Mouse (Mus musculus): ENCODE measurements at regions not wholly inside any gene's neighbourhood (a gene's known extent, or its start where the extent isn't known, plus 50 kb on each side); places are given as distances from the start of the nearest gene placed in this dataset.
"Not testable (repeated sequence)": the region's sequence is repeated elsewhere in the genome, so short reads cannot be mapped to it uniquely, and the experiment has no call there.

DNA sequence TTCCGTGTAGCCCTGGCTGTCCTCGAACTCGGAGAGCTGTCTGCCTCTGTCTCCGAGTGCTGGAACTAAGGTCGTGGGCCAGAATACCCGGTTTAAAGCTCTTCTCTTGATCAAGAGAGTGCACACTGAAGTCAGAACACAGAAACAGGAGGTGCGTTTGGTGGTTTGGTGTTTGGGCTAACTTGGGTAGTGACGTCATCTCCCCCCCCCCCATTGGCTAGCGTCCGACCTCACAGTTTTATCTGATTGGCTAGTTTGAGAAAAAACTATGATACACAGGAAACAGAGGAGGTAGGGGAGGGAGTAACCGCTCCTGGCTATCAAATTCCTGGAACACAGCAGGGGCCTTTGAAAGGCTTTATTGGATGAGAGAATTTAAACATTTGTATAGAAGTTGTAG is 60.2 kb upstream of the Pim1 start:
- DNase-seq = no peak

DNA sequence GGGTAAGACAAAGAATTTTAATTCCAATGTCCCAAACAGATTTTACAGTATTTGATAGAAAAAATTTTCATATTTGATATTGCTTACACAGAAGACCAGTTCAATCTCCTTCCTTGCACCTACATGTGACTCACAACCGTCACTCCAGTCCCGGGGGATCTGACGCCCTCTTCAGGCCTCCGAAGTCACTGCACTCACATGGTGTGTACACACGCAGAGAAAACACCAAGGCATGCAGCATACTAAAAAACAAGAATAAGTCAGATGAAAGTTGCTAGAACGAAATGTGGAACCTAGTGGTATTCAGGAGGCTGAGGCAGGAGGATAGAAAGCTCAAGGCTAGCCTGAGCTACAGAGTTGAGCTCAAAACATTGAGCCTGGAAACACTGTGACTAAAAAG is 59.7 kb upstream of the Pim1 start:
- no peak for DNase-seq

DNA sequence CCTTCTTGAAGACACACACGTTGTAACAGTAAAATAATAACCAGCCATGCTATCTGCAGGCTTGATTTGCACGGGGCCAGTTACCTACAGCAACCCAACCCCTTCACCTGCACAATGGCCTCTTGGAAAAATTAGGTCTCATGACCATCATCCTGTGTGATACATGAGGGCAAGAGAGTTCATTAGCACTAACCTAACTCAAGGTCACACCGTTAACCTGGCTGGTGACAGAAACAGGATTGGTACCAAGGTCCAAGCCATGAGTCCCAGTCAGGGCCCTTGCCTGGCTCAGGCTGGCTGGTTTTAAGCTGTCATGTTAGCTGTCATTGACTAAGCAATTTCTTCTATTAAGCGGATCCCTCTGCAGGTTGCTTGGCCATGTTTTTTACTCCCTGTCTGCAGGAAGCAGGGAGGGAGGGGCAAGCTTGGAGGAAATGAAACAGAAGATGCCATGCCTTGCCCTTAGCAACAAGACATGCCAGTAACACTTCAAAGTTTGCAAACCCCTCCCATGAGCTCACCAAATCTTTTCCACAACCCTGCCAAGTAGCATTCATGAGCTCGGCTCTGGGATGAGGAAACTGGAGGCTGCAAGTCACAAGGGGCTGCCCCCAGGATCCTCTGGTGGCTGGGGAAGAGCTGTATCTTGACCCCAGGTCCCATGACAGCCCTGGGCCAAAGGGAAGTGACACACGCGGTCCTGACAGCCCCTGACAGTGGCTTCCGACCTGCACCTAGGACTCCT is 58.8 kb upstream of the Pim1 start:
- DNase-seq = no peak

DNA sequence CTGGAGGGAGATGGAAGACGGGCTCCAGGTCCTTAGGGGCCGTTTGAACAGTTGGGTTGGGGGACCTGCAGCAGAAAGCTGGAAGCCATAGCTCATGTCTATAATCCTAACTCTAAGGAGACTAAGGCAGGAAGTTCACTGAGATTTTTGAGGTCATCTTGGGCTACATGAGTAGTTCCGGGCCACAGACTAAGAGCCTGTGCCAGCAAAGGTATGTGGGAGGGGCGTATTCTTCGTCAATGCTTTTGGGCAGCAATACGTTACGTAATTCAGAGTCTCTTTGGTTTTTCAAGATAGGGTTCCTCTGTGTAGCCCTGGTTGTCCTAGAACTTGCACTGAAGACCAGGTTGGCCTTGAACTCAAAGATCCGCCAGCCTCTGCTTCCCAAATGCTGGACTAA is 57.9 kb upstream of the Pim1 start:
- no peak for DNase-seq

DNA sequence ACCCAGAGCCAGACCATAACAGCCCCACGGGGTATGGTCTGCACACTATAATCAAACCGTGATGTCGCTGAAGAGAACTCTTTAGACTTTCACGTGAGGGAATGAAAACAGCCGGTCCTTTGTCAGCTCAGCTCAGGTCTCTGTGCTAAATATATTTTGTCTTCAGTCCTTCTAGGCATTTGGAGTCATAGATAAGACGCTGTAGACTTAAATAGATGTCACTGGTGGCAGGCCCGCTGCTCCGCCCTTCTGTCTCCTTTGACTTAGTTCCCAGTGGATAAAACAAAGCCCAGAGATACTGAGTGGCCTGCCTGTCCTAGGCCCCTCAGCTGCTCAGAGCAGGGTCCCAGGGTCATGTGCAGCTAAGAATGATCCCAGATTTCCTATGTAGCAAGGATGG is 57.2 kb upstream of the Pim1 start:
- no peak for DNase-seq

DNA sequence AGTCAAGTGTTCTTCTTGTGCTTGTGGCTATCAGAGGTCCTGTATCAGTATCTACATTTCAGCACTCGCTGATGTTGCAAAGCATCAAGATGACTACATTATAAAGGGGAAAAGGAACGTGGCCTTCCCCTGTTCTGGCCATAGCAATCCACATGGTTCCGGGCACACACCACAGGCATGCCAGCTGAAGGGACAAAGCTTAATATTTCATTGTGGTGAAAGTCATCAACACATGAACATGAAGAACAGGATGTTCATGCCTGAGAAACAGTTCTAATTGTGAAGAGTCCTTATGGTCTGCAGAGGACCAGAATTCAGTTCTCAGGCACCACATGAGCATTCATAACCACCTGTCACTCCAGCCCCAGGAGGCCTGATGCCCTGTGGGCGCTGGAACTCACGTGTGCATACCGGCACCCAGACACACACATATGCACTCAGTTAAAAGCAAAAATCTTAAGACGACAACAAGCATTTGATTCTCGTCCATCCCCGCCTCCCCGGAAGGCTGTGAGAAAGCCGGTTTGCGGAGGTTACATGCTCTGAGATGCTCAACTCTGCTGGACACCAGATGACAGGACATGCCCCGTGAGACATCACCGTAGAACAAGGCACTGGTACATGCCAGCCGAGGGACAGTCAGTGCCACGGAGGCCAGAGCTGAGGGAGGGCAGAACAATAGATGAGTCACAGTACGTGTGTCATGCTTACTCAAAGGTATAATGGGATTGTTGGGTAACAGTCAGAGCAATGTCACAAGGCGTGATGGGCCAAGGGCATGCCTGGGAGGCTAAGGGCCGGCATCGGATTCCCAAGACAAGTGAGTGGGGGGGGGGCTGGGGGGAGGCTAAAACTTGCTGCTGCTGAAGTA is 56.2 kb upstream of the Pim1 start:
- DNase-seq = no peak

DNA sequence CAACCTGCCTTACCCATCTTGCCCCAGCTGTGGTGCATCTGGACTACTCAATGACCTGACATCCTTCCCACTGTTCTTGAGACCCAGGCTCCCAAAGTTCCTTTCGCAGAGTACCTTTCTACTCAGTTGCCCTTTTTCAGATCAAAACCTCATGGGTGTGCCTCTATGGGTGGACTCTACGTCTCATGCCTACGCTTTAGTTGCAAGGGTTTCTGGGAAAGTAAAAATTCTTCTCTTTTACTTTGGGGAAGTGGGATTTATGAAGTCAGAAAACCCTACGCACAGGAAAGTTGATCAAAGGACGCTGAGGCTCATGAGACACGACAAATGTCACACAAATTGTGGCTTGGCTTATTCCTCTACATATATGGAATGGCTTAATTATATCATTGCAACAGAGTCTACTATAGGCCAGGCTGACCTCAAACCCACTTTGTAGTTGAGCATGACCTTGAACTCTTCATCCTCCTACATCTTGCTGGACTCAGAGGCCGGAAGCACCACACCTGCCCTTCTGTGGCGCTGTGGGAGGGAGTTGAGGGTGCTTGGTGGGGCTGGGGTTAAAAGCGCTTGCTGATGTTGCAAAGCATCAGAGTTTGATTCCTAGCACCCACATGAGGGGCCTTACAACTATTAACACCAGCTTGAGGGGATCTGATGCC is 55.1 kb upstream of the Pim1 start:
- no peak for DNase-seq

DNA sequence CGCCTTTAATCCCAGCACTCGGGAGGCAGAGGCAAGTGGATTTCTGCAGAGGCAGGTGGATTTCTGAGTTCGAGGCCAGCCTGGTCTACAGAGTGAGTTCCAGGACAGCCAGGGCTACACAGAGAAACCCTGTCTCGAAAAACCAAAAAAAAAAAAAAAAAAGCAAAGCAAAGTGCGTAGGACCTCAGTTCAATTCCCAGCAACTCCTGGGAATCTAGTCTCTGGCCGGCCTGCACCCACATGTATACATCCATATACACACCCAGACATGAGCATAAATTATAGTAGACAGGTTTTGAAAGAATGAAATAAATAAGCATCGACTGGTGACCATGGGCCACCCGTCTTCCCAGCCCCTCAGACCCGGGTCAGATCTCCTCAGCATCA is 54.1 kb upstream of the Pim1 start:
- not testable (repeated sequence) for DNase-seq

DNA sequence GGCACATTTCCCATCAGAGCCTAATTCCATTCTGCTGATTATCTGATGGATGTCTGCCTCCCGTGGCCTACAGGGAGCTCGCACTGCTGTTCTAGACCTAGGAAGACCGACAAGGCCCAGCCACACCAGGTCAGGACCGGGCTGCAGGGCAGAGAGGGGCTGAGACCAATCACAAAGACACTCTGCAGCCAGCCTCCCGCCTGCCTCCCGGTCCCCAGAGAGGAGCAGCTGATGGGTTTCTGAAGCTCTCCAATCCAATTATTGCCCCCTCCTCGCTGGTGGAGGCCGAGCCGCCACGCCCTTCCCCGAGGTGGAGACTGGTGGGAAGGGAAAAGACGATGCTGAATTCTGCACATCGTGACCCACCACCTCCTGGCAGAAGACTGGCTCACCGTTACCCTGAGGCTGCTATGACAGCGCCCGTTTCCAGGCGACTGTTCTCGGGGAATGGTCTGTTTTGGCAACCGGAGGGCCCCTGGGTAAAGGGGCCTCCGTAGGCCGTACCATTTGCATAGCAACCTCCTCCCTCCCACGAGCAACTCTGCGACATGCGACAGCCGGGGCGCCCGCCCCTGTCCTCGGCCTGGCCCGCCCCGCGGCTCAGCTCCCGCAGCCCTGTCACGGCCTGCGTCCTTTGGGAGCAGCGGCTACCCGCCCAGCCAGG is 53.5 kb upstream of the Pim1 start:
- DNase-seq = peak; percentile 70

DNA sequence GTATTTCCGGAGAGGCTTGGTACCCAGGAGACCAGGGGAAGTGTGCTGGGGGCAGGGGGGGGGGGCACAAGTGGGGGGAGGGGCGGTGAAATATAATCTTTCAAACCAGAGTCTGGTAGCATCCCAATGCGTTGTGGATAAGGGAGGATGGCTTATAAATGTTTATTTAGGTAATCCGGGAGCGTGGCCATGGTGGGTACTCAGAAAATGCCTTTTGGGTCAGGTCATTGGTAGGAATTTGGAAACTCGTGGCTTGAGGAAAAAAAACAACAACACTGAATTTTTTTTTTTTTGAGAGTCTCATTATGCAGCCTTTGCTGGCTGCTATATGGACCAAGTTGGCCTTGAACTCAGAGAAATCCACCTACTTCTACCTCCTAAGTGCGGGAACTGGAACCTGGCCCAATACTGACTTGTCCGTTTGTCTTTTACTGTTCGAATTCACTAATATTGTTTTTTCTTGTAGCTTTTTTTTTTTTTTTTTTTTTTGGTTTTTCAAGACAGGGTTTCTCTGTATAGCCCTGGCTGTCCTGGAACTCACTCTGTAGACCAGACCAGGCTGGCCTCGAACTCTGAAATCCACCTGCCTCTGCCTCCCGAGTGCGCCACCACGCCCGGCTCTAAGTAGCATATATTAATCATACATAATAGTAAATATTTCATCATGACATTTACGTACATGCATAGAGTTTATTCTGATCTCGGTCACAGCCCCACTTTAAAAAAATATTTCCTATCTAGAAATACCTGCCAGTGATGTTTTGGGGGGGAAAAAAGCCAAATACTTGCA is 52.8 kb upstream of the Pim1 start:
- DNase-seq = no peak

DNA sequence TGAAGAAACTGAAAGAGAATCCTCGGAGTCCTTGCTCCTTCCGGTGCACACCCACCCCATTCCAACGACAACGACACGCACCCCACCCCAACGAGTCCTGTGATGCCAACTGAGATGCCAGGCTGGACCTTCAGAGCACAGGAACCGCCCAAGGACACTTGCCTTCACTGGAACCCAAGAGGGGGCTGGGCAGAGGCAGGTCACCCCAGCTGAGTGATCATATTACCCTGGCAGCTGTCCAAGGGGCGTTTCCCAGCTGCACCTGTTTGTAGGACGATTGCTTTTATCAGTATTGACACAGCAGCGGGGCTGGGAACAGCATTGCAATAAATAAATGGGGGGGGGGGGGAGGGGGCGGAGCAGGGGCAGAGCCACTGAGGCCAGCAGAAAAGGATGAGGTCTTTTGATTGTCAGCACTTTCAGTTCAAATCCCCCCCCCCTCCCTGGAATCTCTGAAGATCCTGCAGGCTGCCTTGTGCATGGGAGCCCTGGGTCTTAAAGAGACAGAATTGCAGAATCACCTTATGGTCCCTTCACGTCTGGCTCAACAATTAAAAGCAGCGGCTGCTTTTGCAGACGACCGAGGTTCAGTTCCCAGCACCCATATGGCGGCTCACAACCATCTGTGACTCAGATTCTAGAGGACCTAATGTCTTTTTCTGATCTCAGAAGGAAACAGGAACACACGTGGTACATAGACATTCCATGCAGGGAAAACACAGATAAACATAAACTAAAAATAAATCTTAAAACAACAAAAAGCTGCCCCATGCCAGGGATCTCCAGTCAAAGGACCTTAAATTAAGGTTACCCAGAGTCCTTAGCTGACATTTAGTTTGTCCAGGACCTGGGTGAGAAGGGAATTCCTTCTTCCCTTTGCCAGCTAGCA is 52.0 kb upstream of the Pim1 start:
- DNase-seq = peak; percentile 72

DNA sequence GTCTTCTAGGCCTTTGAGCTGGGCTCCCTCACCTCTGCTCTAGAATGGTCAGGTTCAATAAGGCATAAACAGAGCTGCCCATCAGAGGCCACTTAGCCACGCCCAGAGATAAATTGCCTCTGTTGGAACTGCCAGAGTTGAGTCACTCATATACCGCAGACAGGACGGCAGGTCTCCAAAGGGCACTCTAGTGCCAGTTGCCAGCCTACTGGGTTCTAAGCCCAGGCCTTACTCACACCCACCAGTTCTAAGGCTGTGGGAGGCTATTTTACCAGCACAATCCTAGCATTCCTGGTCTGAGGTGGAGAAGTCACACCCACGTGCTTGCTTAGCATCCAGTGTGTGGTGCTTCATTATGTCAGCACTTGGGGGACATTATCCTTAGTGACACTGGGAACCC is 50.6 kb upstream of the Pim1 start:
- DNase-seq = no peak

DNA sequence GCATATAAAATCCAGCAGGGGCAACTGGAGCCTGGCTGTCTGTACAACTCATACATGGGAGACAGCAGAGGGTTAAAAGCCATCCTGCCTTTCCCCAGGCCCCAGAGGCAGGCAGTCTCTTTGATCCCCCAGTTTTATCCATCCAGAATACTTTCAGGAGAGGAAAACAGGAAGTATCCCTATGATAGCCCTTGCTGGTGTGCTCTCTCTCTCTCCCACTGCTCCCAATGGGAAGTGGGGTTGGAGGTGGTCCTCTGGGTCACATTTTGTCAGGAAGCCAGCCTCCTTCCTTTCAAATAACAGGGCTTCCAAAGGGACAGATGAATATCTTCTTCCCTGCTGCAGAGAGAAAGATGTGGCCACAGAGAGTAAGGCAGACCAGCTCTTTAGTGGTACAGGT is 50.1 kb upstream of the Pim1 start:
- DNase-seq = no peak

Data from gastrocnemius, postnatal 10 days (tissue).